Mouse (Mus musculus): ENCODE data around the gene Cyp2c68. TPM values are rescaled to one million over a fixed set of nuclear protein-coding genes. Genes with fewer than 3 reads are reported as not detected.
"Not testable (repeated sequence)": the region's sequence is repeated elsewhere in the genome, so short reads cannot be mapped to it uniquely, and the experiment has no call there.

The Cyp2c68 gene
- 0.17 and 0.97 TPM in 2 replicates for polyA plus RNA-seq (2014; fragmentation: Nextera tagmentation; extraction: Ambion mirVana)

GRCm38 (mm10) chr19:39740920-39741319 is at the start of gene Cyp2c68:
Cyp2c68 (minus strand) TSS chr19:39741054.
- Histone ChIP-seq H3K27ac (ENCODE audit: low read depth, low read length) (no peak within 1 kb of the TSS), H3K27me3 (ENCODE audit: control insufficient read depth, insufficient read depth, low read length) (no peaks in the 10 kb centered on the region), H3K36me3 (ENCODE audit: control insufficient read depth, insufficient read depth, low read length) (no peaks in the 10 kb centered on the region), H3K4me3 (ENCODE audit: low read depth, low read length) (no peak within 1 kb of the TSS), H3K4me2 (no peak within 1 kb of the TSS), H3K9me3 (replicated peaks; ENCODE audit: control insufficient read depth, low read length) (no peaks in the 10 kb centered on the region), H3K4me1 (ENCODE audit: control insufficient read depth, insufficient read depth, low read length) (no peaks in the 10 kb centered on the region), H3K9ac (ENCODE audit: low read depth, low read length) (no peak within 1 kb of the TSS)
- ATAC-seq (replicated peaks; ENCODE audit: insufficient number of reproducible peaks, low FRiP score, low TSS enrichment) = no peak
- 78% methylated on average over 2 of the region's 2 CpGs for WGBS (ENCODE audit: insufficient replicate concordance)

GRCm38 (mm10) chr19:39785458-39785857 is 44.6 kb upstream of the Cyp2c68 start:
- H3K27ac ChIP-seq (ENCODE audit: low read depth, low read length); H3K36me3 ChIP-seq (ENCODE audit: control insufficient read depth, insufficient read depth, low read length); H3K4me2 ChIP-seq; H3K27me3 ChIP-seq (ENCODE audit: control insufficient read depth, insufficient read depth, low read length); H3K9me3 ChIP-seq (replicated peaks; ENCODE audit: control insufficient read depth, low read length); H3K4me1 ChIP-seq (ENCODE audit: control insufficient read depth, insufficient read depth, low read length); H3K4me3 ChIP-seq (ENCODE audit: low read depth, low read length); H3K9ac ChIP-seq (ENCODE audit: low read depth, low read length); ATAC-seq (replicated peaks; ENCODE audit: insufficient number of reproducible peaks, low FRiP score, low TSS enrichment): not testable (repeated sequence)
- WGBS (ENCODE audit: insufficient replicate concordance) = 76% methylated on average over 2 of the region's 2 CpGs

DNA sequence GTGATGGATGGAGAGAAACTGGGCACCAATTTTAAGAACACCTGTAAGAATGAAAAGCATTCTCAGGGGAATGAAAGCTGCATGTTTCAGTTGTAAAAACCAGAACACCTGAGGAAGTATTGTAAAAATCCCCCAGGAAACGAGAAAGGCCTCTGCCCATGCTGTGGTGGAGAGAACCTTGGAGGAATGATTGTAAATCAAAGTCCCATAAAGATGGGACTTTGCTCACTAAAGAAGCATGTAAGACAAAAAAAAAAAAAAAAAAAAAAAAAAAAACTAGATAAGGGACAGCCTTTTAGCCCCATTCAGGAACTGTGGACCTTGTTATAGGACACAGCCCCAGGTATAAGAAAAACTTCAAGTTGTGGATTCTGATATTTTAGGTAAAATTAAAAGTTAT is 4.5 kb upstream of the Cyp2c68 start:
- ATAC-seq (replicated peaks; ENCODE audit: insufficient number of reproducible peaks, low FRiP score, low TSS enrichment) = no peak

GRCm38 (mm10) chr19:39744361-39744760 is 3.5 kb upstream of the Cyp2c68 start:
- not testable (repeated sequence) for H3K27me3 ChIP-seq (ENCODE audit: control insufficient read depth, insufficient read depth, low read length); H3K4me1 ChIP-seq (ENCODE audit: control insufficient read depth, insufficient read depth, low read length); H3K4me2 ChIP-seq; ATAC-seq (replicated peaks; ENCODE audit: insufficient number of reproducible peaks, low FRiP score, low TSS enrichment); H3K9me3 ChIP-seq (replicated peaks; ENCODE audit: control insufficient read depth, low read length); H3K36me3 ChIP-seq (ENCODE audit: control insufficient read depth, insufficient read depth, low read length); H3K4me3 ChIP-seq (ENCODE audit: low read depth, low read length); H3K9ac ChIP-seq (ENCODE audit: low read depth, low read length); H3K27ac ChIP-seq (ENCODE audit: low read depth, low read length)
- 63% methylated on average over 1 of the region's 1 CpGs for WGBS (ENCODE audit: insufficient replicate concordance)

More for the DNA sequence above, 4.5 kb upstream of the Cyp2c68 start:
- Histone ChIP-seq H3K27me3 (ENCODE audit: control insufficient read depth, insufficient read depth, low read length) (no peaks in the 10 kb centered on the region), H3K36me3 (ENCODE audit: control insufficient read depth, insufficient read depth, low read length) (no peaks in the 10 kb centered on the region), H3K27ac (ENCODE audit: low read depth, low read length) (no peak overlapping the region), H3K4me3 (ENCODE audit: low read depth, low read length) (no peak overlapping the region), H3K9ac (ENCODE audit: low read depth, low read length) (no peak overlapping the region), H3K4me1 (ENCODE audit: control insufficient read depth, insufficient read depth, low read length) (no peaks in the 10 kb centered on the region), H3K9me3 (replicated peaks; ENCODE audit: control insufficient read depth, low read length) (no peaks in the 10 kb centered on the region), H3K4me2 (no peak overlapping the region)
- WGBS (ENCODE audit: insufficient replicate concordance) = 43% methylated on average over 1 of the region's 1 CpGs

DNA sequence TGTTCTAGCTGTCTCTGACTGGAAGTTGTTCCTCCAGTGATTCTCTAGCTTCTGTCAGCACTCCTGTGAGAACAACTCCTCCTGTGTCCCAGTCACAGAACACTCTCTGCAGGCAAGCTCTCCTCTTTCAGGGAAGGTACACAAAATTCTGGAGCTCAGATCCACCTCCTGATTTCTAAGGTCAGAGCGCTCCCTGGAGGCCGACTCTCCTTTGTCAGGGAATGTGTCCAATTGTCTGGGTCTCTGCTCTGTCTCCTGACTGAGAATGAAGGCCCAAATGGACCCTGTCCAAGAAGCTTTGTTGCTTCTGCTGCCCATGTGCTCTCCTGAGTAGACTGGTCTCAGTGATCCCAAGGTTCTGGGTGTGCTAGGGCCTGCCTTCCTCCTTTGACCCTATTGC is 29.7 kb downstream of the Cyp2c68 start:
- not testable (repeated sequence) for H3K27me3 ChIP-seq (ENCODE audit: control insufficient read depth, insufficient read depth, low read length); H3K4me1 ChIP-seq (ENCODE audit: control insufficient read depth, insufficient read depth, low read length); H3K9me3 ChIP-seq (replicated peaks; ENCODE audit: control insufficient read depth, low read length); H3K4me2 ChIP-seq; H3K9ac ChIP-seq (ENCODE audit: low read depth, low read length); H3K36me3 ChIP-seq (ENCODE audit: control insufficient read depth, insufficient read depth, low read length); ATAC-seq (replicated peaks; ENCODE audit: insufficient number of reproducible peaks, low FRiP score, low TSS enrichment); H3K27ac ChIP-seq (ENCODE audit: low read depth, low read length); H3K4me3 ChIP-seq (ENCODE audit: low read depth, low read length)
- 60% methylated on average over 2 of the region's 2 CpGs for WGBS (ENCODE audit: insufficient replicate concordance)

- H3K4me3 ChIP-seq (ENCODE audit: low read depth, low read length); ATAC-seq (replicated peaks; ENCODE audit: insufficient number of reproducible peaks, low FRiP score, low TSS enrichment): not testable (repeated sequence)
Observed at GRCm38 (mm10) chr19:39665650-39666049, 75.2 kb downstream of the Cyp2c68 start.

GRCm38 (mm10) chr19:39652381-39652780 is 88.5 kb downstream of the Cyp2c68 start:
- H3K27ac ChIP-seq (ENCODE audit: low read depth, low read length) = no peak overlapping the region
- no peaks in the 10 kb centered on the region for H3K4me1 ChIP-seq (ENCODE audit: control insufficient read depth, insufficient read depth, low read length)
- H3K27me3 ChIP-seq (ENCODE audit: control insufficient read depth, insufficient read depth, low read length) = no peaks in the 10 kb centered on the region
- ATAC-seq (replicated peaks; ENCODE audit: insufficient number of reproducible peaks, low FRiP score, low TSS enrichment) = no peak
- H3K4me2 ChIP-seq = no peak overlapping the region
- WGBS (ENCODE audit: insufficient replicate concordance) = 37% methylated on average over 1 of the region's 1 CpGs
- no peaks in the 10 kb centered on the region for H3K36me3 ChIP-seq (ENCODE audit: control insufficient read depth, insufficient read depth, low read length)
- peaks cover 2% of the 10 kb centered on the region; the same call in 1 of the 2 replicates for H3K9me3 ChIP-seq (replicated peaks; ENCODE audit: control insufficient read depth, low read length)
- no peak overlapping the region for H3K9ac ChIP-seq (ENCODE audit: low read depth, low read length)
- no peak overlapping the region for H3K4me3 ChIP-seq (ENCODE audit: low read depth, low read length)

More at GRCm38 (mm10) chr19:39665650-39666049, 75.2 kb downstream of the Cyp2c68 start:
- not testable (repeated sequence) for H3K4me2 ChIP-seq; H3K27me3 ChIP-seq (ENCODE audit: control insufficient read depth, insufficient read depth, low read length); H3K9me3 ChIP-seq (replicated peaks; ENCODE audit: control insufficient read depth, low read length); H3K36me3 ChIP-seq (ENCODE audit: control insufficient read depth, insufficient read depth, low read length); H3K4me1 ChIP-seq (ENCODE audit: control insufficient read depth, insufficient read depth, low read length); H3K27ac ChIP-seq (ENCODE audit: low read depth, low read length); H3K9ac ChIP-seq (ENCODE audit: low read depth, low read length)

DNA sequence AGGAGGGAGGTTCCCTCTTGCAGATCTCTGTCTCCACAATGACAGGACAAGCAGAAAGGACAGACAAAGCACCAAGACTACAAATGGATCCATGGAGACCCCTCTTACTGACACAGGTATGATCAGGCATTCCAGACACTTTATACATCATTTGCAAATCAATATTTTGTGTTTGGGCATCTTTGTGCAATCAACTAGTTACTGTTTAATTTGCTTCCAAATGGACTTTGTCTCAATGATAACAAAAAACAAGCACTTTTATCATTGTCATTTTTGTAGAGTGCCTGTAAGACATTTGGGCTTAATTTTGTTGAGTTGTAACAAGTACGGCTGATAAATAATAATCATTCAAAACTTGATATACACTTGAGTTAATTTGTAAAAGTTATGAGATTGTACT is 91.9 kb downstream of the Cyp2c68 start, which contains the start of gene Cyp2c67:
Gene Cyp2c67, minus strand, starts transcription at position 114 of the 400 bp plus-strand sequence.
- 83% methylated on average over 1 of the region's 1 CpGs for WGBS (ENCODE audit: insufficient replicate concordance)
- no peak within 1 kb of the TSS for H3K9ac ChIP-seq (ENCODE audit: low read depth, low read length)
- no peak for ATAC-seq (replicated peaks; ENCODE audit: insufficient number of reproducible peaks, low FRiP score, low TSS enrichment)

DNA sequence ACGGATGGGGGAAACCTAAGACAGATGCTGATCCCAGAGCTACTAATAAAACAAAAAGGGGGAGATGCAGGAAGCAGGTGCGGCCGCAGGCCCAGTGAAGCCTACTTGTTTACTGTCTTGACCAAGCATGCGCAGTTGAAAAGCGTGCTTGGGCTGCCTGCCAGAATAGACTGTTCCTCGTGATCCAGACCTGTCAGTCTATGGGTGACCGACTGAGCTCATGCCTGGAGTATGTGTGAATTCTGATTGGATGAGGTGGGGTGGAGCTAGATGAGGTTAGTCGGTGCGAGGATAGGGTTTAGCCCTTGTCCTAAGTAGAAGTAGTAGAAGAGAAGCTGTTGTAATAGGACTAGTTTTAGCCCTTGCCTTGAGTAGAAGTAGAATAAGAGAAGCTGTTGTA is 93.3 kb downstream of the Cyp2c68 start:
- peaks cover 7% of the 10 kb centered on the region; the same call in 1 of the 2 replicates for H3K9me3 ChIP-seq (replicated peaks; ENCODE audit: control insufficient read depth, low read length)
- no peaks in the 10 kb centered on the region for H3K4me1 ChIP-seq (ENCODE audit: control insufficient read depth, insufficient read depth, low read length)
- 83% methylated on average over 9 of the region's 9 CpGs for WGBS (ENCODE audit: insufficient replicate concordance)
- H3K27me3 ChIP-seq (ENCODE audit: control insufficient read depth, insufficient read depth, low read length) = no peaks in the 10 kb centered on the region
- H3K4me3 ChIP-seq (ENCODE audit: low read depth, low read length) = no peak overlapping the region
- no peak overlapping the region for H3K27ac ChIP-seq (ENCODE audit: low read depth, low read length)
- ATAC-seq (replicated peaks; ENCODE audit: insufficient number of reproducible peaks, low FRiP score, low TSS enrichment) = no peak
- H3K36me3 ChIP-seq (ENCODE audit: control insufficient read depth, insufficient read depth, low read length) = no peaks in the 10 kb centered on the region
- no peak overlapping the region for H3K4me2 ChIP-seq
- H3K9ac ChIP-seq (ENCODE audit: low read depth, low read length) = no peak overlapping the region

More for the DNA sequence above, 91.9 kb downstream of the Cyp2c68 start, which contains the start of gene Cyp2c67:
- Histone ChIP-seq H3K27ac (ENCODE audit: low read depth, low read length) (no peak within 1 kb of the TSS), H3K9me3 (replicated peaks; ENCODE audit: control insufficient read depth, low read length) (peaks cover 7% of the 10 kb centered on the region; the same call in 1 of the 2 replicates), H3K4me3 (ENCODE audit: low read depth, low read length) (no peak within 1 kb of the TSS), H3K4me2 (no peak within 1 kb of the TSS), H3K27me3 (ENCODE audit: control insufficient read depth, insufficient read depth, low read length) (no peaks in the 10 kb centered on the region), H3K4me1 (ENCODE audit: control insufficient read depth, insufficient read depth, low read length) (no peaks in the 10 kb centered on the region), H3K36me3 (ENCODE audit: control insufficient read depth, insufficient read depth, low read length) (no peaks in the 10 kb centered on the region)
